ENCODE assay signal across 13 mouse cellular contexts in genomic region chr14:30533780-30534450, GRCm38 (mm10). TPM values are rescaled to one million over a fixed set of nuclear protein-coding genes. Genes with fewer than 3 reads are reported as not detected.
DNase-seq lines count a peak whose midpoint lies in the region.
"Had no signal": no experiment of that assay in that cellular context is flagged by ENCODE, and none has a peak within 500 bp of the region (broad histone marks: within the 10 kb centered on the region; RNA-seq: fewer than 3 reads in every experiment).

No protein-coding gene starts in this region.

- peaks cover 2% of the 10 kb centered on the region; the same call in 1 of the 2 replicates for H3K4me1 ChIP-seq in brown adipose tissue, adult 24 weeks (ENCODE audit: control insufficient read depth, insufficient read depth, insufficient read length, low read length)

- peak overlapping the region; percentile 33 for H3K27ac ChIP-seq in brown adipose tissue, adult 24 weeks (replicated peaks; ENCODE audit: low read depth, low read length)
- H3K27ac ChIP-seq: left cerebral cortex, adult 2 months; limb, embryonic 13.5 days had no signal

- no peak overlapping the region for H3K4me3 ChIP-seq in brown adipose tissue, adult 24 weeks (ENCODE audit: insufficient read depth, low read depth, low read length)
- H3K4me3 ChIP-seq: left cerebral cortex, adult 2 months; limb, embryonic 13.5 days had no signal

- DNase-seq in heart, adult 11 months: peak; percentile 70
- DNase-seq in heart, adult 9 months (ENCODE audit: low spot score in 2 of 2): no peak
- DNase-seq in NIH3T3 (ENCODE audit: low read depth): peak; percentile 34
- DNase-seq in kidney, postnatal 25 days: peak; percentile 66 to 78
- DNase-seq in testis, postnatal 14 days (ENCODE audit: low spot score): no peak
- no peak for DNase-seq in layer of hippocampus, adult 18-20 months (ENCODE audit: low spot score in 2 of 2)
- DNase-seq: cerebellum, postnatal 10 days; gastrocnemius, postnatal 14 days; lung, postnatal 14 days; right cerebral cortex, postnatal 14 days had no signal

RNA-seq across cellular contexts. Expression of gene Tkt, which starts 14.2 kb away (rescaled TPM):
- polyA plus RNA-seq in brown adipose tissue, adult 24 weeks (2012; ENCODE audit: insufficient read depth, insufficient read length, missing spikeins): 6,666 and 7,122 TPM in 2 replicates
- total RNA-seq in layer of hippocampus, adult 18-20 months (2021): 100 to 1,000 TPM; 186 to 187 TPM

RNA-seq across cellular contexts. Expression of gene Cacna1d, which starts 42.7 kb away (rescaled TPM):
- polyA plus RNA-seq in brown adipose tissue, adult 24 weeks (2012; ENCODE audit: insufficient read depth, insufficient read length, missing spikeins): not detected in 2 replicates
- total RNA-seq in layer of hippocampus, adult 18-20 months (2021): 10 to 100 TPM; 39.7 to 43.9 TPM

RNA-seq across cellular contexts. Expression of gene Dcp1a, which starts 54.6 kb away (rescaled TPM):
- 5.1 and 8.3 TPM in 2 replicates for polyA plus RNA-seq in brown adipose tissue, adult 24 weeks (2012; ENCODE audit: insufficient read depth, insufficient read length, missing spikeins)
- total RNA-seq in layer of hippocampus, adult 18-20 months (2021): 10 to 100 TPM; 22.8 to 23.2 TPM

Comparison
In these comparisons a context has a peak if more than half of its experiments do, and no peak if none do; other contexts are left out.
1. DNase-seq: peak in heart, adult 11 months (single experiment), NIH3T3 (single experiment) and kidney, postnatal 25 days (2 of 2); none in heart, adult 9 months (0 of 2), testis, postnatal 14 days (single experiment) and layer of hippocampus, adult 18-20 months (0 of 2).